Mouse (Mus musculus) intestine, postnatal 0 days (tissue): ENCODE data around the gene N4bp3. TPM values are rescaled to one million over a fixed set of nuclear protein-coding genes. Genes with fewer than 3 reads are reported as not detected.

Experiments
- ATAC-seq: fragments of 200-750 bp; cut with Nextera tagmentation; 2 replicates; pipeline ENCODE4 v1.8.0; 2017; ENCODE audit warnings: mild to moderate bottlenecking, moderate TSS enrichment, moderate library complexity
- H3K27ac ChIP-seq: fragments of 300-500 bp; sonication (generic); 2 replicates; pipeline ENCODE4 v1.5.1; 2014; ENCODE audit warnings: mild to moderate bottlenecking, low read depth, low read length, moderate library complexity
- H3K27me3 ChIP-seq: fragments of 300-500 bp; sonication (generic); replicated peaks from 2 replicates; pipeline ENCODE4 v1.6.1; 2014; ENCODE audit warnings: low read length, mixed read lengths; ENCODE audit not compliant: control insufficient read depth, insufficient read depth
- H3K36me3 ChIP-seq: fragments of 300-500 bp; sonication (generic); 2 replicates; pipeline ENCODE4 v1.6.1; 2014; ENCODE audit warnings: mild to moderate bottlenecking, moderate library complexity; ENCODE audit not compliant: control insufficient read depth, insufficient read depth
- H3K4me1 ChIP-seq: fragments of 300-500 bp; sonication (generic); replicated peaks from 2 replicates; pipeline ENCODE4 v1.6.1; 2014; ENCODE audit warnings: antibody characterized with exemption, low read length, mixed read lengths; ENCODE audit not compliant: control insufficient read depth, insufficient read depth
- H3K4me2 ChIP-seq: fragments of 300-500 bp; sonication (generic); replicated peaks from 2 replicates; pipeline ENCODE4 v1.6.1; 2014; ENCODE audit warnings: low read depth, mild to moderate bottlenecking, moderate library complexity
- H3K4me3 ChIP-seq: fragments of 300-500 bp; sonication (generic); 2 replicates; pipeline ENCODE4 v1.5.1; 2014; ENCODE audit warnings: low read depth, low read length
- H3K9ac ChIP-seq: fragments of 300-500 bp; sonication (generic); 2 replicates; pipeline ENCODE4 v1.6.1; 2014; ENCODE audit warnings: mild to moderate bottlenecking, low read depth, low read length
- H3K9me3 ChIP-seq: fragments of 300-500 bp; sonication (generic); 2 replicates; pipeline ENCODE4 v1.6.1; 2016; ENCODE audit warnings: mixed run types; ENCODE audit not compliant: control insufficient read depth
- CTCF ChIP-seq: sonication (generic); IDR thresholded peaks from 2 replicates; pipeline ENCODE4 v1.5.1; 2016; ENCODE audit warnings: low read depth, mild to moderate bottlenecking, control low read depth, antibody characterized with exemption, moderate library complexity
- WGBS: fragments of 180-500 bp; shearing (Covaris S2); extraction: QIAGEN DNeasy Blood & Tissue Kit; methylation state at CpG from one replicate; pipeline ENCODE4 v1.1.7; 2014; 5-methylcytosine and 5-hydroxymethylcytosine counted together
- polyA plus RNA-seq: library from polyadenylated mRNA; unstranded; fragments of >200 nt; fragmentation: Nextera tagmentation; extraction: Ambion mirVana; gene quantifications from 2 replicates; pipeline ENCODE4 v1.2.1, GENCODE M21; 2015

N4bp3 gene
- polyA plus RNA-seq, 1 experiment from 2014 or later: 8.8 TPM

DNA sequence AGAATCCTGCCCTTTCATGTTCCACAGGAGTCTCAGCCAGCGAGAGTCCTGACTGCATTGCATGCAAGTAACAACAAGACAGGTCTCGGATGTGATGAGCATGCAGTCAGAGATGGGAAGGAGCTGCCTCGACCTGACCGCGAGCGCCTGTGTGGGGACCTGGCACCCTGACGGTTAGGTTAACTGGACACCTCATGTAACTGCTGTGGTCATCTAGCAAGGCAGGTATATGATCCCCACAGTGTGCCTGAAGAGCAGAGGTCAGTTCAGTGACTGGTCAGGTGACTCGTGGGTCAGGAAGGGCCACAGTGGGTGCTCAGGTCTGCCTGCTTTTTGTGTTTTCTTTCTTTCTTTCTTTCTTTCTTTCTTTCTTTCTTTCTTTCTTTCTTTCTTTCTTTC is 31.3 kb upstream of the N4bp3 start:
- Histone ChIP-seq H3K4me3 (no peak overlapping the region), H3K27me3 (no peaks in the 10 kb centered on the region), H3K9me3 (no peaks in the 10 kb centered on the region), H3K9ac (no peak overlapping the region), H3K4me1 (no peaks in the 10 kb centered on the region; the same call in 1 of the 2 replicates), H3K4me2 (0 out of 2 replicates have a peak overlapping the region, but pooled peaks have one; percentile 28), H3K27ac (no peak overlapping the region), H3K36me3 (no peaks in the 10 kb centered on the region)
- TF ChIP-seq CTCF: no peak
- ATAC-seq: peak; percentile 31; the same call in 1 of the 2 replicates
- WGBS: 40% methylated on average over 8 of the region's 8 CpGs

- peak; percentile 64; the same call in 1 of the 2 replicates for ATAC-seq
- 29% methylated on average over 13 of the region's 13 CpGs for WGBS
- no peaks in the 10 kb centered on the region for H3K36me3 ChIP-seq
- H3K4me3 ChIP-seq: no peak overlapping the region
- peak overlapping the region; percentile 28; the same call in 1 of the 2 replicates for H3K4me2 ChIP-seq
- peak; percentile 97 for TF ChIP-seq CTCF
- H3K27ac ChIP-seq: no peak overlapping the region
- no peaks in the 10 kb centered on the region for H3K27me3 ChIP-seq
- H3K9me3 ChIP-seq: no peaks in the 10 kb centered on the region
- no peaks in the 10 kb centered on the region; the same call in 1 of the 2 replicates for H3K4me1 ChIP-seq
- no peak overlapping the region for H3K9ac ChIP-seq
Measured at GRCm38 (mm10) chr11:51681324-51681975, 30.8 kb upstream of the N4bp3 start.

- Histone ChIP-seq H3K4me1 (no peaks in the 10 kb centered on the region; the same call in 1 of the 2 replicates), H3K36me3 (no peaks in the 10 kb centered on the region), H3K27me3 (no peaks in the 10 kb centered on the region), H3K9me3 (no peaks in the 10 kb centered on the region), H3K4me3 (no peak overlapping the region), H3K27ac (no peak overlapping the region), H3K4me2 (no peak overlapping the region), H3K9ac (no peak overlapping the region)
- no peak for ATAC-seq
- TF ChIP-seq CTCF: no peak
- WGBS: 76% methylated on average over 3 of the region's 3 CpGs
Measured at GRCm38 (mm10) chr11:51679466-51679865, 28.8 kb upstream of the N4bp3 start.

DNA sequence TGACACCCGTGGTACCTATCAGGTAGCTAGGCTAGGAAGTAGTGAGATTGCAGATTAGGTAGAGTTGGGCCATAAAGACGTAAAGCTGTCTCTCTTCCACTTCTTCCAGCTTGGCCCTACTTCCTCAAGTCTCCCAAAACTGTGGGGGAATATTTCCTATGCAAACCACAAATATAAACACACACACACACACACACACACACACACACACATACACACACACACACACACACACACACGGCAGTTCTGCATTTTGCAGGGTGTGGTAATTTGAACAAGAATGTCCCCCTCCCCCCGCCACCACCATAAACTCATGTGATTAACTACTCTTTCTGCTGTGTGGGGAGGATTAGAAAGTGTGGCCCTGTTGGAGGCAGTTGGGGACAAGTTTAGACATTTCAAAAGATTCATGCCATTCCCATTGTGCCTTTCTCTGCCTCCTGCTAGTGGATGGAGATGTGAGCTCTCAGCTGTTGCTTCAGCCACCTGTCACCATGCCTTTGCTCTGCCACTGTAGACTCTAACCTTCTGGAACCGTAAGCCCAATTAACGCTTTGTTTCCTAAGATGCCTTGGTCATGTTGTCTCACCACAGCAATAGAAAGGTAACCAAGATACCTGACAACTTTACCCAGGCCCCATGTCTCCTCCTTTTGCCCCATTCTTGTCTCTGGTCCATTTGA is 27.2 kb upstream of the N4bp3 start:
- 40% methylated on average over 6 of the region's 6 CpGs for WGBS
- no peak overlapping the region for H3K9ac ChIP-seq
- H3K4me3 ChIP-seq: no peak overlapping the region
- no peak overlapping the region for H3K27ac ChIP-seq
- H3K27me3 ChIP-seq: no peaks in the 10 kb centered on the region
- ATAC-seq: no peak
- no peaks in the 10 kb centered on the region for H3K9me3 ChIP-seq
- H3K4me2 ChIP-seq: no peak overlapping the region
- no peak for TF ChIP-seq CTCF
- H3K4me1 ChIP-seq: no peaks in the 10 kb centered on the region; the same call in 1 of the 2 replicates
- H3K36me3 ChIP-seq: no peaks in the 10 kb centered on the region

DNA sequence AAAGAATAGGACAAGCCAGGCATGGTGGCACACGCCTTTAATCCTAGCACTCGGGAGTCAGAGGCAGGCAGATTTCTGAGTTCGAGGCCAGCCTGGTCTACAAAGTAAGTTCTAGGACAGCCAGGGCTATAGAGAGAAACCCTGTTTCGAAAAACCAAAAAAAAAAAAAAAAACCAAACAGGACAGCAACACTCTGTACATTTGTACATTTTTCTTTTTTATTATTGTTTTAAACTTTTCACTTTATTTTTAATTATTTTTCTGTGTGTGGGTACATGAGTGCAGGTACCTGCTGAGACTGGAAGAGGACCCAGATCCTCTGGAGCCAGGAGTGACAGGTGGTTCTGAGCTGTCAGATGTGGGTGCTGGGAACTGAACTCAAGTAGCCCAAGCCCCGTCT is 24.7 kb upstream of the N4bp3 start:
- Histone ChIP-seq H3K27me3 (no peaks in the 10 kb centered on the region), H3K9me3 (no peaks in the 10 kb centered on the region), H3K4me1 (no peaks in the 10 kb centered on the region), H3K4me2 (no peak overlapping the region), H3K27ac (no peak overlapping the region), H3K36me3 (no peaks in the 10 kb centered on the region), H3K4me3 (no peak overlapping the region), H3K9ac (no peak overlapping the region)
- no peak for ATAC-seq
- TF ChIP-seq CTCF: no peak
- WGBS: 77% methylated on average over 5 of the region's 5 CpGs

GRCm38 (mm10) chr11:51673291-51673690 is 22.6 kb upstream of the N4bp3 start:
- no peak overlapping the region for H3K9ac ChIP-seq
- H3K4me1 ChIP-seq: no peaks in the 10 kb centered on the region
- H3K4me2 ChIP-seq: no peak overlapping the region
- no peak for ATAC-seq
- 84% methylated on average over 9 of the region's 9 CpGs for WGBS
- no peak for TF ChIP-seq CTCF
- no peak overlapping the region for H3K27ac ChIP-seq
- no peaks in the 10 kb centered on the region for H3K36me3 ChIP-seq
- H3K9me3 ChIP-seq: no peaks in the 10 kb centered on the region
- H3K27me3 ChIP-seq: no peaks in the 10 kb centered on the region
- no peak overlapping the region for H3K4me3 ChIP-seq
